Mouse (Mus musculus): ENCODE measurements around the gene Cd7.

- TF ChIP-seq CTCF (IDR thresholded peaks at IDR 0.05; ENCODE audit: low read depth, low read length) (no peak), POLR2A (IDR thresholded peaks at IDR 0.05; ENCODE audit: extremely low read depth, insufficient read depth, low read length) (no peak)
Measured at GRCm38 (mm10) chr11:121049840-121050239, 10.6 kb upstream of the Cd7 start.
